Mouse (Mus musculus) midbrain, postnatal 0 days (tissue): ENCODE data around the gene Vmn1r40. TPM values are rescaled to one million over a fixed set of nuclear protein-coding genes. Genes with fewer than 3 reads are reported as not detected.
A peak's percentile ranks its signal among the peaks of the same experiment; 100 is the strongest.

Experiments used
- ATAC-seq: fragments of 200-750 bp; cut with Nextera tagmentation; 2 replicates; pipeline ENCODE4 v1.8.0; 2017; ENCODE audit warnings: moderate number of reproducible peaks, mild to moderate bottlenecking, moderate TSS enrichment, moderate library complexity; ENCODE audit not compliant: low FRiP score
- DNase-seq: peaks from one replicate; pipeline ENCODE4 v3.0.0-alpha.2; 2015; ENCODE audit warnings: low spot score
- H3K27ac ChIP-seq: fragments of 300-500 bp; sonication (generic); 2 replicates; pipeline ENCODE4 v1.5.1; 2014; ENCODE audit warnings: low read depth, mild to moderate bottlenecking, low read length, mixed read lengths
- H3K27me3 ChIP-seq: fragments of 300-500 bp; sonication (generic); 2 replicates; pipeline ENCODE4 v1.6.1; 2014; ENCODE audit warnings: low read length, control low read depth, mixed read lengths; ENCODE audit not compliant: insufficient read depth
- H3K36me3 ChIP-seq: fragments of 300-500 bp; sonication (generic); 2 replicates; pipeline ENCODE4 v1.6.1; 2014; ENCODE audit warnings: low read length, control low read depth, mixed read lengths; ENCODE audit not compliant: insufficient read depth
- H3K4me1 ChIP-seq: fragments of 300-500 bp; sonication (generic); 2 replicates; pipeline ENCODE4 v1.6.1; 2014; ENCODE audit warnings: mild to moderate bottlenecking, control low read depth, antibody characterized with exemption, low read length, mixed read lengths; ENCODE audit not compliant: insufficient read depth
- H3K4me2 ChIP-seq: fragments of 300-500 bp; sonication (generic); 2 replicates; pipeline ENCODE4 v1.6.1; 2014; ENCODE audit warnings: low read depth, mild to moderate bottlenecking, low read length, mixed read lengths; ENCODE audit not compliant: poor library complexity, severe bottlenecking
- H3K4me3 ChIP-seq: fragments of 300-500 bp; sonication (generic); 2 replicates; pipeline ENCODE4 v1.5.1; 2014; ENCODE audit warnings: low read depth, mild to moderate bottlenecking, low read length, moderate library complexity
- H3K9ac ChIP-seq: fragments of 300-500 bp; sonication (generic); replicated peaks from 2 replicates; pipeline ENCODE4 v1.6.1; 2014; ENCODE audit warnings: mild to moderate bottlenecking, low read length, moderate library complexity, mixed read lengths; ENCODE audit not compliant: poor library complexity, severe bottlenecking
- H3K9me3 ChIP-seq: fragments of 300-500 bp; sonication (generic); 2 replicates; pipeline ENCODE4 v1.6.1; 2016; ENCODE audit warnings: low read length, control low read depth
- CTCF ChIP-seq: IDR thresholded peaks from 2 replicates; pipeline ENCODE4 v1.5.1; 2016; ENCODE audit warnings: antibody characterized with exemption, mild to moderate bottlenecking
- WGBS: fragments of 180-500 bp; shearing (Covaris S2); extraction: QIAGEN DNeasy Blood & Tissue Kit; methylation state at CpG from one replicate; pipeline ENCODE4 v1.1.7; 2014; 5-methylcytosine and 5-hydroxymethylcytosine counted together
- polyA plus RNA-seq: library from polyadenylated mRNA; unstranded; fragments of >200 nt; fragmentation: Nextera tagmentation; extraction: Ambion mirVana; gene quantifications from 2 replicates; pipeline ENCODE4 v1.2.1, GENCODE M21; 2015
- total RNA-seq: library from RNA; depleted of rRNA; stranded (reverse); fragments of >200 nt; gene quantifications from 2 replicates; pipeline ENCODE4 v1.2.3, GENCODE M21; 2014

Vmn1r40 gene
- total and polyA plus RNA-seq, 2 experiments from 2014 or later: not detected

DNA sequence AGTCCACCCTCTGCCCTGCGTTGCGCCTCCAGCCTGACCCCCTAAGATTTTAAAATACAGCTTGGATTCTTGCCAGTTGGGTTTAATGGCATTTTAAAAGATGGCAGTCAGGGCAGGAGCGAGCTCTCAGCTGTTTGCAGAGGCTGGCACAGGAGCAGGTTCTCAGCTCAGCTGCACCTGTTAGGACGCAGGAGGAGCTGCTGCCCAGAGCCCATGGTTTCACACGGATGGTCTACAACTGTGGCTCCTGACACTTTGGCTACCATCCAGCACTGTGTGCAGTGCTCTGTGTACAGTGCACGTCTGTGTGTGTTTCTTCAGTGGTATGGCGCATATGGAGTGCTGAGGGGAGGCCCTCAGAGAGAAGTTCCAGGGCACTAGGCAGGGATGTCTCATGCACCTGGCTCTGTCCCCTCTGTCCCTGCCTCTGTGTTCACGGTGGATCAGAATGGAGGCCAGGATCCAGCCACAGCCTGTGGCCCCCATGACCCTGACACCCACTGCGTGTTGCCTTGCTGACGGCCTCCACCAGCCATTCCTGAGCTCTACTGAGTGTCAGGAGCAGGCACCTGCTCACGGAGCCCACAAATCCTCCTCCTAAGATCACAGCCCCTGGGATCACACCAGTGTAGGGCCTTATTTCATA, 34.1 kb upstream of the Vmn1r40 start:
- DNase-seq (peak; percentile 59), ATAC-seq (0 out of 2 replicates have a peak, but pooled peaks have one; percentile 35)
- Histone ChIP-seq H3K9me3 (no peaks in the 10 kb centered on the region), H3K4me2 (no peak overlapping the region), H3K36me3 (peaks cover 31% of the 10 kb centered on the region), H3K9ac (no peak overlapping the region), H3K4me3 (no peak overlapping the region), H3K27ac (no peak overlapping the region), H3K4me1 (no peaks in the 10 kb centered on the region), H3K27me3 (no peaks in the 10 kb centered on the region)
- 83% methylated on average over 11 of the region's 11 CpGs for WGBS
- no peak for TF ChIP-seq CTCF

DNA sequence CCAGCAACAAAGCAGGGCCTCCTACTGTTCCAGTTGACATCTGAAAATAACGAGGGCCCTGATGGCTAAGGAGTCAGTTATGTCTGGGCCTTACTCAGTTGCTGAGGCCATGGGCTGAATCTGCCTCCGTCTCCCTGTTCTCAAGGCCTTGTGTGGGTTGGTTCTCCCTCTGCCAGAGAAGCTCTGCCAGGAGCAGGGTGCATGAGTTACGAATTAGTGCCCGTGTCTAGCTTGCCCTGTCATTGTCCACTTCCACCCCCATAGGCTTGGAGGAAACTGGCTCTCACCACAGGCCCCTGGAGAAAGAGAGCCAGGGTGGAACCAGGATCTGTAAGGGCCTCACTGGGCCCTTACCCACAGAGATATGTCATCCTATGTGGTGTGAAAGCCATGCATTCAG, 28.8 kb upstream of the Vmn1r40 start:
- Histone ChIP-seq H3K27ac (no peak overlapping the region), H3K4me1 (no peaks in the 10 kb centered on the region), H3K9ac (no peak overlapping the region), H3K9me3 (no peaks in the 10 kb centered on the region), H3K4me2 (no peak overlapping the region), H3K4me3 (no peak overlapping the region), H3K36me3 (peaks cover 21% of the 10 kb centered on the region), H3K27me3 (no peaks in the 10 kb centered on the region)
- 74% methylated on average over 4 of the region's 4 CpGs for WGBS
- ATAC-seq (no peak), DNase-seq (no peak)
- TF ChIP-seq CTCF: no peak

DNA sequence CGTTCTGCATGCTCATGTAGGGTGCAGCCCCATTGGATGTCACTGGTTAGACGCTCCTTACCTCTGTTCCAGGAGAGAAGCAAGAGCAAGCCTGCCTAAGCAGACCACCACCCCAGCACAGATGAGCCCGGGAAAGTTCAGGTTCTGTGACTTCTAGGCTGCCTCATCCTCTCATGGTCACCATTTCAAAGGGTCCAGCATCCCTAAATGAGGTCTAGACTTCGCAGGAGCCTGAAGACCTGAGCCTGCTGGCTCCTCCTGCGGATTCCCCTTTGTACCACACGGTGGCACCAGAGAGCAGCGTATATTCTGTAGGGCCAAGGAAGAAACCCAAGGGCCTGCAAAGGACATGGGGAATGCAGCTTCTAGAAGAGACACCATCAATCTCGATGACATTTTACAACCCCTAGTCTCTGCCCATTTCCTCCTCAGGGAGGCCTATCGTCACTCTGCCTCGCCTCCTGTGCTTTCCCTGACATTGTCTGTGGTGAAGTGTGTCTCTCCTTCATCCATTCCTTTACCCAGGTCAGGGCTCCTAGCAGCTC, 28.0 kb upstream of the Vmn1r40 start:
- Histone ChIP-seq H3K9me3 (no peaks in the 10 kb centered on the region), H3K36me3 (peaks cover 15% of the 10 kb centered on the region), H3K27ac (no peak overlapping the region), H3K4me3 (no peak overlapping the region), H3K4me2 (no peak overlapping the region), H3K27me3 (no peaks in the 10 kb centered on the region), H3K9ac (no peak overlapping the region), H3K4me1 (no peaks in the 10 kb centered on the region)
- ATAC-seq: peak; percentile 68
- DNase-seq: peak; percentile 75
- 24% methylated on average over 10 of the region's 10 CpGs for whole genome bisulfite sequencing
- peak; percentile 97 for TF ChIP-seq CTCF

DNA sequence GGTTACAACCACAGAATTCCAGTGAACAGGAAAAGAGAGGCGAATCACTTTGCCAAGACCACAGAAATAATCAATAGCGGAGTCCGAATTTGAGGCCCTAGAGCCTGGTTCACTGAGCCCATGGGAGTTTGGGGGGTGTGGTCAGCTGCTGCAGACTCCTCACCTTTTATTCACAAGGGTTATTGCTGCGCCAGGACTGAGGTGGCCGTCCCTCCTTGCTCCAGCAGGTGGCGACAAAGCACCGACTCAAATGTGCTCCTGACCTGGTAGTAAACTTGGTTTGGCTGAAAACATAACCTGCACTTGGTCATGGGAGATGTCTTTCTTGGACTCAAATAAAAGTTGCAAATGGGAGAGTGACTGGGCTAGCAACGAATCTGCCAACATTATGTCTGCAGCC, 27.2 kb upstream of the Vmn1r40 start:
- DNase-seq: peak; percentile 75
- Histone ChIP-seq H3K9ac (no peak overlapping the region), H3K4me1 (no peaks in the 10 kb centered on the region), H3K4me3 (no peak overlapping the region), H3K4me2 (no peak overlapping the region), H3K27me3 (no peaks in the 10 kb centered on the region), H3K36me3 (peaks cover 7% of the 10 kb centered on the region), H3K27ac (no peak overlapping the region), H3K9me3 (no peaks in the 10 kb centered on the region)
- peak; percentile 95 for TF ChIP-seq CTCF
- ATAC-seq: peak; percentile 53
- 12% methylated on average over 8 of the region's 8 CpGs for WGBS

DNA sequence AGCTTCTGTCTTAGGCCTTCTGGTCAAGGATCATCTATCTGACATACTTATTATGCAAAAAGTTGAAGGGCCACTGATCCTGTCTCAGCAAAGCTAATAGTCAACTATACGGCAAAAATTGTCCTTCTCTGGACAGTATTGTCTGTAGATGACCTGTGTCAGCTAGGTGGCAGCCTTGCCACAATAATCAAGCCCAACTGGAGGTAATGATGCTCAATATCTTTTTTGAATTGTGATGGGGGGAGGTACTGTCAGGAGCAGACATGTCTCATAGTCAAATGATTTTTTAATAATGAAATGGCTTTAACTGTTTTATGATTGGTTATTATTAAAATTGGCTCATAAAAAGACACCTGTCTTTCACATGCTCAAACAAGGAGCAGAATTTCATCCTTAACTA, 23.1 kb upstream of the Vmn1r40 start:
- DNase-seq: peak; percentile 71
- no peak overlapping the region for H3K27ac ChIP-seq
- no peaks in the 10 kb centered on the region for H3K9me3 ChIP-seq
- H3K4me2 ChIP-seq: no peak overlapping the region
- no peaks in the 10 kb centered on the region for H3K27me3 ChIP-seq
- H3K4me3 ChIP-seq: no peak overlapping the region
- no peaks in the 10 kb centered on the region for H3K4me1 ChIP-seq
- WGBS: 40% methylated on average over 1 of the region's 1 CpGs
- no peak overlapping the region for H3K9ac ChIP-seq
- no peak for ATAC-seq
- no peaks in the 10 kb centered on the region for H3K36me3 ChIP-seq
- peak; percentile 85 for TF ChIP-seq CTCF

DNA sequence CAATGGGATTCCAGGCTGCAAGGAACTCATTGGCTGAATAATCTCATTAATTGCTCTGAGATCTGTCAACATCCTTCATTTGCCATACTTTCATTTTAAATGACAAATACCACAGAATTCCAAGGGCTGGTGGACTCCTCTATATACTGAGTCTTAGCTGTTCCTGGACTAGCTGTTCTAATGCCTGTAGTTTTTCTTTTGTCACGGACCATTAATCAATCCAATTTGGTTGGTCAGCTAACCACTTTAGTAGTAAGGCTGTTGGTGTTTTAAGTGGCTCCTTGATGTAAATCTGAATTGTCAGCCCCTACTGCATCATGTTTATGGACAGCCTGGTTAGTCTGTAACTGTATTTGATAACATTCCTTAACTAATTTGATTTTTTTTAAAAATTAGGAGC, 20.2 kb upstream of the Vmn1r40 start:
- Histone ChIP-seq H3K4me3 (no peak overlapping the region), H3K36me3 (no peaks in the 10 kb centered on the region), H3K9me3 (no peaks in the 10 kb centered on the region), H3K4me1 (no peaks in the 10 kb centered on the region), H3K4me2 (no peak overlapping the region), H3K27me3 (no peaks in the 10 kb centered on the region), H3K27ac (no peak overlapping the region), H3K9ac (no peak overlapping the region)
- TF ChIP-seq CTCF: no peak
- DNase-seq (no peak), ATAC-seq (no peak)
- 78% methylated on average over 1 of the region's 1 CpGs for WGBS
